In the genomic region with DNA sequence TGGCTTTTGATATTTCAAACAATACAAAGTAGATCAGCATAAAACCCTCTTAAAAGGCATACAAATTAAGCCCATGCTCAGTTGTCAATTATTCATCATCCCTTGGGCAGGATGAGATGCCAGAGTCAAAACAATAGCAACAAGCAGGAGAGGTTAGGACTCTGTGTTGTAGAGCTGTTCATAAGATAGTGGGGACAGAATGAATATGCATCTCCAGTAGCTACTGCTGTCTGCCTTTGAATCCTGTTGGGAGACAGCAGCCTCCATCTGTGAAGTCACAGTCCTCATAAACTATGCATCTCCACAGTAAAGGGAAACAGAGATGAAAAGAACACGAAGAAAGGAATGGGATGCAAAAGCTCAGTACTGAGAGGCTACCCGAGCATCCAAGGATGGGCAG, we compare ENCODE assay signal across 19 mouse cellular contexts.
"Had no signal": no experiment of that assay in that cellular context is flagged by ENCODE, and none has a peak within 500 bp of the region (broad histone marks: within the 10 kb centered on the region; RNA-seq: fewer than 3 reads in every experiment).

No protein-coding gene starts in this region.

- H3K4me2 ChIP-seq: limb, embryonic 13.5 days; liver, embryonic 12.5 days; liver, embryonic 15.5 days; lung, embryonic 15.5 days; neural tube, embryonic 12.5 days; neural tube, embryonic 15.5 days had no signal

- H3K9me3 ChIP-seq: limb, embryonic 10.5 days; limb, embryonic 13.5 days; liver, embryonic 12.5 days; liver, embryonic 15.5 days; lung, embryonic 15.5 days; megakaryocyte, embryonic 14.5 days; neural tube, embryonic 12.5 days; neural tube, embryonic 15.5 days had no signal

- H3K27ac ChIP-seq: kidney, postnatal 0 days; layer of hippocampus, adult 2 months; limb, embryonic 10.5 days; limb, embryonic 13.5 days; liver, embryonic 12.5 days; liver, embryonic 15.5 days; lung, embryonic 15.5 days; neural tube, embryonic 12.5 days; neural tube, embryonic 15.5 days had no signal

- H3K36me3 ChIP-seq: limb, embryonic 10.5 days; limb, embryonic 13.5 days; liver, embryonic 12.5 days; liver, embryonic 15.5 days; lung, embryonic 15.5 days; neural tube, embryonic 12.5 days; neural tube, embryonic 15.5 days had no signal

- H3K9ac ChIP-seq: limb, embryonic 13.5 days; liver, embryonic 12.5 days; liver, embryonic 15.5 days; lung, embryonic 15.5 days; neural tube, embryonic 12.5 days; neural tube, embryonic 15.5 days had no signal

- H3K4me3 ChIP-seq: layer of hippocampus, adult 2 months; limb, embryonic 10.5 days; limb, embryonic 13.5 days; liver, embryonic 12.5 days; liver, embryonic 15.5 days; lung, embryonic 15.5 days; megakaryocyte, embryonic 14.5 days; neural tube, embryonic 12.5 days; neural tube, embryonic 15.5 days had no signal

- H3K27me3 ChIP-seq: limb, embryonic 13.5 days; liver, embryonic 12.5 days; liver, embryonic 15.5 days; lung, embryonic 15.5 days; megakaryocyte, embryonic 14.5 days; neural tube, embryonic 12.5 days; neural tube, embryonic 15.5 days had no signal

- ATAC-seq: liver, embryonic 12.5 days had no signal

- DNase-seq: kidney, adult 2 months; kidney, postnatal 25 days; layer of hippocampus, adult 9-11 months; liver; lung, adult 18-20 months; lung, postnatal 10 days; lung, postnatal 36 days; thymus, adult 18-20 months; thymus, postnatal 36 days had no signal

- H3K4me1 ChIP-seq: limb, embryonic 10.5 days; limb, embryonic 13.5 days; liver, embryonic 12.5 days; liver, embryonic 15.5 days; lung, embryonic 15.5 days; megakaryocyte, embryonic 14.5 days; neural tube, embryonic 12.5 days; neural tube, embryonic 15.5 days had no signal
